Mouse (Mus musculus) megakaryocyte, embryonic 14.5 days (primary cell): Measurements from ENCODE around the gene Kif12.

Source experiments
- FLI1 ChIP-seq: IDR thresholded peaks from 2 replicates; pipeline ENCODE4 v1.6.1; 2012; ENCODE audit warnings: low read length, inconsistent platforms, mixed read lengths
- GATA1 ChIP-seq: IDR thresholded peaks from 3 replicates; pipeline ENCODE4 v1.6.1; 2012; ENCODE audit warnings: mixed read lengths, low read length, inconsistent platforms, borderline replicate concordance

GRCm38 (mm10) chr4:63191641-63192040, 19.7 kb upstream of the Kif12 start:
- no peak for TF ChIP-seq GATA1
- TF ChIP-seq FLI1: no peak
